Mouse (Mus musculus) liver, postnatal 0 days (tissue): ENCODE measurements around the gene Uap1.

Source experiments
- CTCF ChIP-seq: sonication (generic); IDR thresholded peaks from 2 replicates; pipeline ENCODE4 v1.5.1; 2016; ENCODE audit warnings: antibody characterized with exemption, low read depth
- EP300 ChIP-seq: IDR thresholded peaks from 2 replicates; pipeline ENCODE4 v1.6.1; 2016; ENCODE audit warnings: antibody characterized with exemption, low read depth, mild to moderate bottlenecking

DNA sequence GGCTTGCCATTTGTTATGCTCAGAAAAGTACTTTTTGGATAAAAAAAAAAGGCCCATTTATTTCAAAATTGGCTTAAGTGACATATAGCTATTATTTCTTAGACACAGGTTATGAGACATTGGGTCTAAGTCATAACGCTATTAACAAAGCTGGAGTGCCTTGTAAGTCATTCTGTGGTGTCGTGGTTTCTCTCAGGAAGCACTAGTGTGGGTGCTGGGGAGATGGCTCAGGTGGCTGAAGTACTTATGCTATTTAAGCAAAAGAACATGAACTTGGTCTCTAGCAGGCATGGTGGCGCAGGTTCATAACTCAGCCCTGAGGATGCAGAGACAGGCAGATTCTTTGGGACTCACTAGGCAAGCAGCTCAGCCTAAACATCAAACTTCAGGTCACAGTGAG lies 10.4 kb upstream of the Uap1 start:
- TF ChIP-seq EP300 (no peak), CTCF (no peak)
